8 mouse cellular contexts compared by ENCODE assay signal in genomic region chr1:131528561-131529166, GRCm38 (mm10). TPM values are rescaled to one million over a fixed set of nuclear protein-coding genes. Genes with fewer than 3 reads are reported as not detected.
DNase-seq lines count a peak whose midpoint lies in the region; ATAC-seq and TF ChIP-seq lines count a peak whose summit lies in the region.

No protein-coding gene starts in this region.

- DNase-seq in kidney, postnatal 0 days (ENCODE audit: low spot score) = peak; percentile 3
- DNase-seq in kidney, postnatal 4 days = no peak
- DNase-seq in left cerebral cortex, postnatal 10 days (ENCODE audit: extremely low spot score in 1 of 2, low spot score in 2 of 2) = no peak
- no peak for DNase-seq in left cerebral cortex, adult 9 months (ENCODE audit: low spot score in 2 of 2)
- DNase-seq in urinary bladder, postnatal 10 days (ENCODE audit: low spot score) = no peak

- H3K27me3 ChIP-seq in kidney, postnatal 0 days (ENCODE audit: insufficient read depth, low read length) = no peaks in the 10 kb centered on the region
- no peaks in the 10 kb centered on the region for H3K27me3 ChIP-seq in hindbrain, embryonic 13.5 days
- no peaks in the 10 kb centered on the region for H3K27me3 ChIP-seq in midbrain, embryonic 12.5 days

- no peak for TF ChIP-seq POLR2A in bone marrow macrophage, adult 2 months (IDR thresholded peaks at IDR 0.05; ENCODE audit: borderline replicate concordance, low read depth, low read length)

- H3K27ac ChIP-seq in kidney, postnatal 0 days = peak overlapping the region; percentile 82; the same call in 1 of the 2 replicates
- peak overlapping the region; percentile 91 for H3K27ac ChIP-seq in bone marrow macrophage, adult 2 months (ENCODE audit: insufficient read depth, low read depth, low read length)
- H3K27ac ChIP-seq in hindbrain, embryonic 13.5 days = no peak overlapping the region
- H3K27ac ChIP-seq in midbrain, embryonic 12.5 days (replicated peaks) = 0 out of 2 replicates have a peak overlapping the region, but pooled peaks have one; percentile 86

- peak overlapping the region; percentile 97 for H3K4me2 ChIP-seq in kidney, postnatal 0 days (ENCODE audit: low read length)
- H3K4me2 ChIP-seq in hindbrain, embryonic 13.5 days = peak overlapping the region; percentile 99
- H3K4me2 ChIP-seq in midbrain, embryonic 12.5 days (replicated peaks) = peak overlapping the region; percentile 81

- H3K9ac ChIP-seq in kidney, postnatal 0 days (ENCODE audit: low read depth, low read length) = peak overlapping the region; percentile 63
- H3K9ac ChIP-seq in hindbrain, embryonic 13.5 days = peak overlapping the region; percentile 60; the same call in 1 of the 2 replicates
- H3K9ac ChIP-seq in midbrain, embryonic 12.5 days (replicated peaks) = peak overlapping the region; percentile 60

- peaks cover 19% of the 10 kb centered on the region for H3K4me1 ChIP-seq in kidney, postnatal 0 days (replicated peaks; ENCODE audit: insufficient read depth, low read length)
- peaks cover 19% of the 10 kb centered on the region for H3K4me1 ChIP-seq in bone marrow macrophage, adult 2 months (ENCODE audit: control insufficient read depth, insufficient read depth, low read length)
- peaks cover 33% of the 10 kb centered on the region for H3K4me1 ChIP-seq in hindbrain, embryonic 13.5 days (replicated peaks)
- H3K4me1 ChIP-seq in midbrain, embryonic 12.5 days = peaks cover 36% of the 10 kb centered on the region

- peak overlapping the region; percentile 81 for H3K4me3 ChIP-seq in kidney, postnatal 0 days (replicated peaks; ENCODE audit: low read depth, low read length)
- H3K4me3 ChIP-seq in bone marrow macrophage, adult 2 months (ENCODE audit: insufficient read depth, low read length) = peak overlapping the region; percentile 84
- H3K4me3 ChIP-seq in hindbrain, embryonic 13.5 days = peak overlapping the region; percentile 77
- peak overlapping the region; percentile 64 for H3K4me3 ChIP-seq in midbrain, embryonic 12.5 days

- no peaks in the 10 kb centered on the region for H3K9me3 ChIP-seq in kidney, postnatal 0 days (replicated peaks; ENCODE audit: low read length)
- no peaks in the 10 kb centered on the region for H3K9me3 ChIP-seq in hindbrain, embryonic 13.5 days
- H3K9me3 ChIP-seq in midbrain, embryonic 12.5 days = no peaks in the 10 kb centered on the region

- intact Hi-C loops in left cerebral cortex, postnatal 10 days (cut with DNase I) = loop anchor here (5.0 kb wide), 2 partner anchors 101 to 231 kb away; no protein-coding TSS in a partner anchor

- no peaks in the 10 kb centered on the region for H3K36me3 ChIP-seq in kidney, postnatal 0 days (ENCODE audit: insufficient read depth, low read length)
- no peaks in the 10 kb centered on the region for H3K36me3 ChIP-seq in hindbrain, embryonic 13.5 days
- no peaks in the 10 kb centered on the region for H3K36me3 ChIP-seq in midbrain, embryonic 12.5 days

- WGBS in kidney, postnatal 0 days = 2% methylated on average over 9 of the region's 9 CpGs
- 2% methylated on average over 9 of the region's 9 CpGs for WGBS in hindbrain, embryonic 13.5 days
- 1% methylated on average over 9 of the region's 9 CpGs for WGBS in midbrain, embryonic 12.5 days

- TF ChIP-seq CTCF in kidney, postnatal 0 days (IDR thresholded peaks at IDR 0.05; ENCODE audit: low read depth) = no peak
- TF ChIP-seq CTCF in bone marrow macrophage, adult 2 months (IDR thresholded peaks at IDR 0.05; ENCODE audit: low read depth, low read length) = no peak

- no peak for ATAC-seq in kidney, postnatal 0 days (replicated peaks; ENCODE audit: low FRiP score, low read depth)
- ATAC-seq in hindbrain, embryonic 13.5 days (ENCODE audit: low FRiP score) = no peak
- ATAC-seq in midbrain, embryonic 12.5 days (ENCODE audit: low FRiP score, low read depth) = no peak

RNA-seq across cellular contexts. Expression of gene Fam72a, which starts 1.0 kb away (rescaled TPM):
- 1.7 and 1.8 TPM in 2 replicates for polyA plus RNA-seq in kidney, postnatal 0 days (2015; fragmentation: Nextera tagmentation; extraction: Ambion mirVana)
- polyA plus RNA-seq in bone marrow macrophage, adult 2 months (2012; ENCODE audit: insufficient read depth, insufficient read length, missing spikeins) = 3.0 and 4.2 TPM in 2 replicates
- polyA plus RNA-seq in hindbrain, embryonic 13.5 days (2015; fragmentation: Nextera tagmentation; extraction: Ambion mirVana) = 1.1 and 1.2 TPM in 2 replicates
- 4.1 TPM in 2 replicates for polyA plus RNA-seq in midbrain, embryonic 12.5 days (2016; fragmentation: Nextera tagmentation; extraction: Ambion mirVana)
- total RNA-seq in left cerebral cortex, postnatal 10 days (2021) = 1 to 10 TPM; 1.4 to 1.7 TPM

RNA-seq across cellular contexts. Expression of gene Srgap2, which starts 1.5 kb away (rescaled TPM):
- 6.9 and 8.3 TPM in 2 replicates for polyA plus RNA-seq in kidney, postnatal 0 days (2015; fragmentation: Nextera tagmentation; extraction: Ambion mirVana)
- polyA plus RNA-seq in bone marrow macrophage, adult 2 months (2012; ENCODE audit: insufficient read depth, insufficient read length, missing spikeins) = 173 and 188 TPM in 2 replicates
- 16.8 and 17.7 TPM in 2 replicates for polyA plus RNA-seq in hindbrain, embryonic 13.5 days (2015; fragmentation: Nextera tagmentation; extraction: Ambion mirVana)
- polyA plus RNA-seq in midbrain, embryonic 12.5 days (2016; fragmentation: Nextera tagmentation; extraction: Ambion mirVana) = 18.9 and 19.9 TPM in 2 replicates
- total RNA-seq in left cerebral cortex, postnatal 10 days (2021) = 100 to 1,000 TPM; 137 TPM
